Mouse (Mus musculus): Measurements from ENCODE around the gene Map4k2. TPM values are rescaled to one million over a fixed set of nuclear protein-coding genes. Genes with fewer than 3 reads are reported as not detected.
A peak's percentile ranks its signal among the peaks of the same experiment; 100 is the strongest.
"Not testable (repeated sequence)": the region's sequence is repeated elsewhere in the genome, so short reads cannot be mapped to it uniquely, and the experiment has no call there.

Map4k2 gene
- 10 to 100 TPM; 37.5 to 42.8 TPM for total RNA-seq (2021)

DNA sequence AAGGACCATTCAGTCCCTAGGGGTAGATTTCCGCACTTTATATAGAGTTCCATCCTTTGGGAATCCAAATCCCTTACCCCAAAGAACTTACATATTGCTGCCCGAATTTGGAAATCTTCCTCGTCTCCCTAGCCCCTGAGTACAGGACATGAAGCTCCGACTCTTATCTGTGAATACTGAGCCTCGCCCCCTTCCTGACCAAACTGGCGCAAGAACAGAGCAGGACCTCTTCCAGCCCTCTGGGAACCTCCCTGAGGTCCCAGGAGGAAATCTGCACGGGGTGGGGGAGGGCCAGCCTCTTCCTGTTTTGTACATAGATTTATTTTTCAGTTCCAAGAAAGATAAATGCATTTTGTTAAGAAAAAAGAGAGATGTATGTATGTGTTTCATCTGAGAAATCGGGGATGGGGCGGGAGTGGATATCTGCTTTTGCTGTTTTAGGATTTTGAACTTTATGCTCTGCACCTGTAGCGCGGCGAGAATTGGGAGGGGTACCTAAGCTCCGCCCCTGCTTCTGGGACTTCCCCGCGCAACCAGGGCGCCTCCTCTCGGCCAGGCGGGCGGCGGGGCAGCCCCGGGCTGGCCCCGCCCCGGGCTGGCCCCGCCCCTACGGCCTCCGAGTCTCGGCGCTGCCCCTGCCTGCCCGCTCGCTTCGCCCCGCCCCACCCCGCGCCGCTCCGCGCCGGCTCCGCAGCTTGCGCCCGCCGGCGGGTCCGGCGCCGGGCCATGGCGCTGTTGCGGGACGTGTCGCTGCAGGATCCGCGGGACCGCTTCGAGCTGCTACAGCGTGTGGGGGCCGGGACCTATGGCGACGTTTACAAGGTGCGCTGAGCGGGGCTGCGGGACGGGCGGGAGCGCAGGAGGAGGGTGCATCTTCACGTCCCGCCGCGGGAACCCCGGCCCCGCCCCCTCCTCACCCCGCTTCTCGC is at the start of gene Map4k2:
TSS of gene Map4k2 (plus strand) at position 612 of the 929 bp plus-strand sequence.
- peak; percentile 89 for DNase-seq

DNA sequence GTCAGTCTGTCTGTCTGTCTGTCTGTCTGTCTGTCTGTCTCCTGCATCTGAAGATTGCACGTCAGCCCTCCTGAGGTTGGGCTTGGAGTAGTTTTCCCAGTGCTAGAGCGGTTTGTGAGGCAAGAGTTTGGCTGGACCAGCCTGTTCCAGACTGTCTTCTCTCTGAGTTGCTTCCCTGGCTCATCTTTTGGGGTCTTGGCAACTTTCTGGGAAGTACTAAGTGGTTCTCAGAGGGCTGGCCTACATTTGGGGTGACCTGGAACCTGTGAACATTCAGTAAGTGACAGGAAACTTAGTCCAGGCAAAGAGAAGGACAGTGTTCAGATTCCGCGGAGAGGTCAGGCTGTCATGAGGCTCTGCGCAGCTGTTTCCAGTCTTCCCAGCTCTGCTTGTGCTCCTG is 48.7 kb upstream of the Map4k2 start:
- DNase-seq: no peak

- no peak for DNase-seq
Observed at GRCm38 (mm10) chr19:6294301-6294700, 46.6 kb upstream of the Map4k2 start.

- DNase-seq: no peak
Observed at GRCm38 (mm10) chr19:6296551-6297210, 44.3 kb upstream of the Map4k2 start.

DNA sequence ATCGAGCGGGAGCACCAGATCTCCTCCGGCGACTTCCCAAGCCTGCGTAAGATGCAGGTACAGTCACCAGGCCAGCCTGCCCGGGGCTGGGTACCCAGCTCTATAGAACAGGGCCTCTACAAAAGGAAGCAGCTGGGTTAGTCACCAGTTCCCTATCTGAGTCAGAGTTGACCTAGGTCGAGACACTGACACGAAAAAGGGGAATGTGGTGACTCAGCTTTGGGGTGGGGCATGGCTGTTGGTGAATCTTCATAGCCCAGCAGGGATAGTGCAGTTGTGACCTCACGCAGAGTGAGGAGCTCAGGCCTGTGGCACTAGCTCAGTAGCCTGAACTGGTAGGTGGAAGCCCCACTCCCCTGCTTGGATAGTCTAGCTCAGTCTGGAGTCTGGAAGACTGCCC is 43.3 kb upstream of the Map4k2 start:
- no peak for DNase-seq

GRCm38 (mm10) chr19:6299003-6299402 is 41.9 kb upstream of the Map4k2 start:
- DNase-seq: no peak

- DNase-seq: no peak
Observed at GRCm38 (mm10) chr19:6299450-6300267, 41.3 kb upstream of the Map4k2 start.

DNA sequence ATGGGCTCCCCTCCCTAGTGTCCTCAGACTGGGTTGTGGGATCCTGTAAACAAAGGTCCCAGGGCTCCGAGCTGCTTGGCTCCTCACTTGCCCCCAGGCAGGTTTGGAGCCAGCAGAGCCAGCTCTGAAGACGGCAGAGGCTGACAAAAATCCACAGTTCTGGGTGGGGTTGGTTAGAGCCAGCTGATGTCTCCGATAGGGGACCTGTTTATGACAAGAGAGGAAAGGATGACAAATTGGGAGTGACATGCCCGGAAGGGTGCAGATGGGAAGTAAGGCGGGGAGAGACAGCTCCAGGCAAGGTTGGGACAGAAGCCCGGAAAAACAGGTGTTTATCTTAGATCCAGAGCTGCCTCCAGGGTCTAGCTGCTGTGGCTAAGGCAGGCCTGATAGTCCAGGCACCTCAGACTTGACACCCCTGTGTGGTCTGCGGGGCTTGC is 40.5 kb upstream of the Map4k2 start:
- peak; percentile 53 for DNase-seq

DNA sequence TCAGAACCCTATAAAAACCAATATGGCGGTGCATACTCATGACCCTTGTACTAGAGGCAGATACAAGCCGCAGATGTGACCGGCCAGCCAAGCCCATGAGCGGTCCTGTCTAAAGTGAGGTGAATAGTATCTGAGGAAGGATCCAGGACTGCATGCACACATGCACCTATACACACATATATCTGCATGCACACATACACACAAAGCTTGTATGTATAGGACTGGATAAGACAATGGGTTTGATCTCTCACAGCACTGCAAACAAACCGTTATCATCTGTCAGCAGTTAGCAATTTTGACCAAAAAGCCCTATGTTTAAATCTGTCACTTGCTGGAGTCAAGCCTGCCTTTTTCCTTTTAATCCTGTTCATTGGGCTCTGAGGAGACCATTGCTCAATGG is 38.8 kb upstream of the Map4k2 start:
- no peak for DNase-seq

DNA sequence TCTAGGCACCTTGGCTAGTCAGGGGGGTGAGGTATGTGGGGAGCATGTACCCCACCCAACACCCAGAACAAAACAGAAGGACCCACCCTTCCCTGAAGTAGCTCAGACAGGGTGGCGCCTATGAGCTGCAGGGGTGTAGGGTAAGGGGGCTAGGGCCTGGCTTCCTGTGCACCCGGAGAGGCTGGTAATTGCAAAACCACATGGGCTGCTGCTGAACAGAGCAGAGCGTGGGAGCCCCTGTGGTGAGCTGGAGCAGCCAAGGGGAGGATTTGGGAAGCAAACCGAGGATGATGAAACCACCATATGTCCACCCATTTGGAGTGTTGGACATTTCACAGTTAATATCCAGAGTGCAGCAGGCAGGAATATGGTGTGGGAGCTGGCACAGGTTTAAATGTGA is 38.4 kb upstream of the Map4k2 start:
- peak; percentile 71 for DNase-seq

DNA sequence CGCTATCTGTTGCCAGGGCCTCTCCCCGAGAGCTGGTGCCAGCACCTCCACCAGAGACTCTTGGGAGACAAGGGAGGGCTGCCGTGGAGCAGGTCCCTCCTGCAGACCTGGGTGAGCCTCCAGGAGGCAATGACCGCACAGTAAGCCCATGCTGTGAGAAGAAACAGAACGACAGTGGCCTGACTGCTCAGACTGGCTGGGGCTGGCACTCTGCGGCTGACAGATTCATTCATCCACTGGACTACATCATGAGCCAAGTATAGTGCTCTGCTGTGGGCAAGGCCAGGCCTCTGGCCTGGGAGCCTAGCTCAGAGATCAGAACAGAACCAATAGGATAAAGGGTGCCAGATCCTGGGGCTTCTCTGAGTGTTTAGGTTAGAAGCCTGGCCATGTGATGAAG is 37.1 kb upstream of the Map4k2 start:
- no peak for DNase-seq

DNA sequence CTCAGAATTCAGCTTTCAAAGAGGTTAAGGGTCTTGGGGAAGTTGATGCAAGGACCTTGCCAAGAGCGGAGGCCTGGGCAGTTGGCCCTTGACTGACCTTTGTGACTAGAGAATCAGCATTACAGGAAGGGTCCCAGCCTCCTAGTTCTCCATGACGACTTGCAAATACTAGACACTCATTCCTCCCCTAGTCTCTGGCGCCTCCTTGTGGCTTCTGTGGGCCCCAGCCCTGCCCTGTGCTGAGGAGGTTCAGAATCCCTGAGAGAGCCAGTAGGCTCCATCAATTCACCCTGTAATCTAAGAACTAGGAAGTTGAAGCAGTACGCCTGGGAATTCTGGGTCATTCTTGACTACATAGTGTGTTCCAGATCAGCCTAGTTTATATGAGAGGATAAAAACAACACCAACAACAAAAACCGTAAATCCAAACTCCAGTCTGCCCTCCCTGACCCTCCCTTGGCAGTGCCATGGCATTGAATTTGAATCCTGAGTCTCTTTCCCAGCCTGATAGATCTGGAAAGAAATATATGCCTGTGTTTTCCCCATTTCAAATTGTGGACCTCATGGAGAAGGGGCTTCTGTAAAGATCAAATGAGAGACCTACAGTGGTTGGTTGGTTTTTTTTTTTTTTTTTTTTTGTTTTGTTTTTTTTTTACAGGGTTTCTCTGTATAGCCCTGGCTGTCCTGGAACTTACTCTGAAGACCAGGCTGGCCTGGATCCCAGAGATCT is 36.0 kb upstream of the Map4k2 start:
- peak; percentile 97 for DNase-seq

DNA sequence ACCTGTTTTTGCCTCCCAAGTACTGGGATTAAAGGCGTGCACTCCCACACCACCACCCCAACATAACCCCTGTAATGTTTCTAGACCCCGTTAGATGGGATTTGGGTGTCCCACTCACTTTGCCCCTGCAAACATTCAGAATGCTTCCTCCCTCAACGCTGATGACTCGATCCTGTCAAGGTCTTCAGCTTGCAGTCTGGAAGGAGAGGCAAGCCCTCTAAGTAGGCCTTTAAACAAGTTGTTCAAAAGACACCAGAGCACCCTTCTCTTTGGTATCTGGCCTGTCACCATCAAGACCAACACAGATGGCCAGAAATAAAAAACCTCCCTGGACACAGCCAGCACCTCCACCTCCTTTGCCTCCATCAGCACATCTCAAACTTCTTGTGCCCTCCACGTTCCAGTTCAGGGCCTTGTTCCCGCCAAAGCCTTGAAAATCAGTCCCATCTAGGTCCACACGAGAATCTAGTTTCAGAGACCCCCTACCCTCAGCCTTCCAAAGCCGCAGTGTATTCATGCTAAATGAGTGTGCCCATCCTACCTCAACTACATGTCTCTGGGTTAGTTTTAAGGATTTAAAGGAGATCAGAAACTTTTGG is 35.3 kb upstream of the Map4k2 start:
- DNase-seq: no peak

- peak; percentile 85 for DNase-seq
Observed at GRCm38 (mm10) chr19:6306137-6306551, 34.8 kb upstream of the Map4k2 start, which contains the start of gene Cdc42bpg. Gene Cdc42bpg (plus strand): TSS chr19:6306456.

GRCm38 (mm10) chr19:6306586-6306985 is 34.3 kb upstream of the Map4k2 start:
- DNase-seq: peak; percentile 90

GRCm38 (mm10) chr19:6307733-6308531 is 33.0 kb upstream of the Map4k2 start:
- DNase-seq: no peak

DNA sequence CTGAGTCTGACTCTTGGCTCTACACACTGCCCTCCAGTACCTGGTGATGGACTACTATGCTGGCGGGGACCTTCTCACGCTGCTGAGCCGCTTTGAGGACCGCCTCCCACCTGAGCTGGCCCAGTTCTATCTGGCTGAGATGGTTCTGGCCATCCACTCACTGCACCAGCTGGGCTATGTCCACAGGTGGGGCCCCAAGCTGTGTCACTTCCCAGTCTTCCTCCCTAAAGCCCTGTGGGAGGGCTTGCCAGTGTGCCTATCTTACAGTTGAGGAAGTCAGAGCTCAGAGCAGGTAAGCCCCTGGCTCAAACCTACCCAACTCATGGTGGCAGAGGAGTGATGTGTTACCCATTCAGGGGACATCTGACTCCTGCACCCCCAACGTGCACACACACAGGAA is 30.8 kb upstream of the Map4k2 start:
- DNase-seq: no peak

GRCm38 (mm10) chr19:6311783-6312182 is 29.2 kb upstream of the Map4k2 start:
- DNase-seq: not testable (repeated sequence)

DNA sequence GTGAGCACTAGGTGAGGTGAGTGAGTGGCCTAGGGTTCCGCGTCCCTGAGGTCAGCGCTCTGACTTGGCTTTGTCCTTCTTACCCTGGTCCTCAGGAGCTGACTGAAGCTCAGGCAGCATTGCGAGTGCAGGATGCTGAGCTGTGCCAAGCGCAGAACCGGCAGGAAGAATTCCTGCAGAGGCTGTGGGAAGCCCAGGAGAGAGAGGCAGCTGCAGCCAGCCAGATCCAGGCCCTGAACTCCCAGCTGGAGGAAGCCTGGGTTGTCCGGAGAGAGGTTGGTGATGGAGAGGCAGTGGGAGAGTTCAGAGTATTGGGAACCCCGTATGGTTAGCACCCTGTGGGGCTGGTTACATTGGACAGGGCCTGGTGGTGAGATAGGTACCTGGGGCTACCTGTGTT is 27.1 kb upstream of the Map4k2 start:
- no peak for DNase-seq

GRCm38 (mm10) chr19:6314513-6314912 is 26.4 kb upstream of the Map4k2 start:
- DNase-seq: no peak

DNA sequence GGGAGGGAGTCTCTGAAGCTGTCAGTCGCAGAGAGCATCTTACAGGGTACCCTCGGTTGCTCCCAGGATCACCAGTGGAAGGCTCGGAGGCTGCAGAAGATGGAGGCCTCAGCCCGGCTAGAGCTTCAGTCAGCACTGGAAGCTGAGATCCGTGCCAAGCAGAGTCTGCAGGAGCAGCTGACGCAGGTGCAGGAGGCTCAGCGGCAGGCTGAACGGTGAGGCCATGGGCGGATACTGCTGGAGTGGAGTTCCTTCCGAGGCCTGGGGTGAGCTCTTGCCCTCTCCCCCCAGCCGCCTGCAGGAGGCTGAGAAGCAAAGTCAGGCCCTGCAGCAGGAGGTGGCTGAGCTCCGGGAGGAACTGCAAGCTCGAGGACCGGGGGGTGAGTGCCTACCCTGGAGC is 25.4 kb upstream of the Map4k2 start:
- no peak for DNase-seq

All from heart, postnatal 4 days (tissue).